Mouse (Mus musculus): ENCODE measurements at regions not wholly inside any gene's neighbourhood (a gene's known extent, or its start where the extent isn't known, plus 50 kb on each side); places are given as distances from the start of the nearest gene placed in this dataset.

DNA sequence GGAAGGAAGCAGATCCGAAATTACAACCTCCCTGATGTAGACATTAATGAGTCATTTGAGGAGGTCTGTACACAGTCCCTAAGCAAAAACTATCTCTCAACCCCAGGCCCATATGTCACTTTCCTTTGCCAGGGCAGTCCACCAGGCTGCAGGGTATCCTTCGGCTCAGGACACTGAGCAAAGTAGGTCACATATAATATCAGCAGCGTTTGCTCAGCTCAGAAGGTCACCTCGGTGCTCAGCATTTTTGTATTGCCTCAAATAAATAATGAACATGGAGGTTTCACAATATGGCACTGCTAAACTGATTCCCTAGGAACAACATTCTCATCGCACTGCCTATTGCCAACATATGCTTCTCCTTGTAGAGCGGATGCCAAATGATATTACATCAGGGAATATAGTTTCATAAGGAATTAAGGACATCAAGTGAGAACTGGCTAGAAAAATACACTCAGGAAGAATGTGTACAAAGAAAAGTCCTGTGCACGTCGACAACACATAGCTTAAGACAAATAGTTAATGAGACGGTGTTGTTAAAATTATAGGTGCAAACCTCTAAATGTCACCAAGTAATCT lies 275.4 kb downstream of the Pdcd6ip start:
- TF ChIP-seq CTCF (conservative IDR thresholded peaks at IDR 0.05; ENCODE audit: low read length) (no peak), NANOG (IDR thresholded peaks at IDR 0.05; ENCODE audit: borderline replicate concordance, low read length) (no peak), POU5F1 (IDR thresholded peaks at IDR 0.05; ENCODE audit: borderline replicate concordance, low read length) (no peak)

All from E14TG2a.4 (cell line).